Comparison of ENCODE assay signal across 1 mouse cellular context in genomic region chr19:32755792-32756635, GRCm38 (mm10).
A peak's percentile ranks its signal among the peaks of the same experiment; 100 is the strongest.
TF ChIP-seq lines count a peak whose summit lies in the region.

No protein-coding gene starts in this region.

TF ChIP-seq in CH12.LX, 34 proteins besides CTCF, POLR2A, EP300 and RAD21 (continued from another document):
- no peak for TF ChIP-seq ZNF384 (IDR thresholded peaks at IDR 0.05; ENCODE audit: low read depth, low read length)
- peak; percentile 67; the same call in 1 of the 2 replicates for TF ChIP-seq UBTF (IDR thresholded peaks at IDR 0.05; ENCODE audit: low read depth, low read length)
- peak; percentile 66 for TF ChIP-seq MAZ (IDR thresholded peaks at IDR 0.05; ENCODE audit: low read depth, low read length)
- peak; percentile 54 for TF ChIP-seq NRF1 (IDR thresholded peaks at IDR 0.05; ENCODE audit: low read depth, low read length)
- no peak for TF ChIP-seq JUND (conservative IDR thresholded peaks at IDR 0.05; ENCODE audit: low read depth, low read length)
- TF ChIP-seq MYC (IDR thresholded peaks at IDR 0.05; ENCODE audit: low read depth, low read length), result peak; percentile 87
- peak; percentile 93 for TF ChIP-seq TBP (conservative IDR thresholded peaks at IDR 0.05; ENCODE audit: low read depth, low read length)
- TF ChIP-seq RCOR1 (conservative IDR thresholded peaks at IDR 0.05; ENCODE audit: low read depth, low read length), result no peak
- TF ChIP-seq ZMIZ1 (IDR thresholded peaks at IDR 0.05; ENCODE audit: low read depth, low read length), result peak; percentile 65
- TF ChIP-seq IRF4 (IDR thresholded peaks at IDR 0.05; ENCODE audit: low read depth, low read length), result peak; percentile 56
- no peak for TF ChIP-seq ZC3H11A (IDR thresholded peaks at IDR 0.05; ENCODE audit: low read depth, low read length)
- TF ChIP-seq TCF12 (IDR thresholded peaks at IDR 0.05; ENCODE audit: low read depth, low read length), result peak; percentile 93
- peak; percentile 33; the same call in 1 of the 2 replicates for TF ChIP-seq ELF1 (IDR thresholded peaks at IDR 0.05; ENCODE audit: low read depth, low read length)
- TF ChIP-seq PAX5 (IDR thresholded peaks at IDR 0.05; ENCODE audit: low read length), result no peak
- peak; percentile 68; the same call in 1 of the 2 replicates for TF ChIP-seq POLR2AphosphoS2 (IDR thresholded peaks at IDR 0.05; ENCODE audit: low read depth, low read length)
- TF ChIP-seq SMC3 (IDR thresholded peaks at IDR 0.05; ENCODE audit: low read depth, low read length), result peak; percentile 37
- 0 out of 2 replicates have a peak, but pooled peaks have one; percentile 4 for TF ChIP-seq ETS1 (conservative IDR thresholded peaks at IDR 0.05; ENCODE audit: low read depth, low read length)
- TF ChIP-seq MAX (IDR thresholded peaks at IDR 0.05; ENCODE audit: low read length), result peak; percentile 96
- TF ChIP-seq E2F4 (IDR thresholded peaks at IDR 0.05; ENCODE audit: insufficient replicate concordance, low read depth, low read length), result no peak; the same call in 1 of the 2 replicates
- TF ChIP-seq CHD2 (IDR thresholded peaks at IDR 0.05; ENCODE audit: low read length), result peak; percentile 49; the same call in 1 of the 2 replicates
- no peak for TF ChIP-seq CHD1 (IDR thresholded peaks at IDR 0.05; ENCODE audit: low read depth, low read length)
- no peak for TF ChIP-seq MAFK (IDR thresholded peaks at IDR 0.05; ENCODE audit: insufficient replicate concordance, low read length)
- TF ChIP-seq HCFC1 (IDR thresholded peaks at IDR 0.05; ENCODE audit: low read depth, low read length), result peak; percentile 60; the same call in 1 of the 2 replicates
- peak; percentile 97 for TF ChIP-seq BHLHE40 (IDR thresholded peaks at IDR 0.05; ENCODE audit: low read depth, low read length)
- TF ChIP-seq USF1 (IDR thresholded peaks at IDR 0.05; ENCODE audit: low read depth, low read length), result peak; percentile 90
- TF ChIP-seq MEF2A (IDR thresholded peaks at IDR 0.05; ENCODE audit: borderline replicate concordance, low read depth, low read length), result peak; percentile 63; the same call in 1 of the 2 replicates
- peak; percentile 79 for TF ChIP-seq NELFE (IDR thresholded peaks at IDR 0.05; ENCODE audit: low read depth, low read length)
- peak; percentile 69 for TF ChIP-seq MXI1 (IDR thresholded peaks at IDR 0.05; ENCODE audit: low read depth, low read length)
